Mouse (Mus musculus) yolk sac, embryonic 10.5 days (tissue): Measurements from ENCODE around the gene Luzp1.

Source experiments
- DNase-seq: peaks from one replicate; pipeline ENCODE4 v3.0.0-alpha.2; 2017; ENCODE audit warnings: low spot score

The Luzp1 gene

DNA sequence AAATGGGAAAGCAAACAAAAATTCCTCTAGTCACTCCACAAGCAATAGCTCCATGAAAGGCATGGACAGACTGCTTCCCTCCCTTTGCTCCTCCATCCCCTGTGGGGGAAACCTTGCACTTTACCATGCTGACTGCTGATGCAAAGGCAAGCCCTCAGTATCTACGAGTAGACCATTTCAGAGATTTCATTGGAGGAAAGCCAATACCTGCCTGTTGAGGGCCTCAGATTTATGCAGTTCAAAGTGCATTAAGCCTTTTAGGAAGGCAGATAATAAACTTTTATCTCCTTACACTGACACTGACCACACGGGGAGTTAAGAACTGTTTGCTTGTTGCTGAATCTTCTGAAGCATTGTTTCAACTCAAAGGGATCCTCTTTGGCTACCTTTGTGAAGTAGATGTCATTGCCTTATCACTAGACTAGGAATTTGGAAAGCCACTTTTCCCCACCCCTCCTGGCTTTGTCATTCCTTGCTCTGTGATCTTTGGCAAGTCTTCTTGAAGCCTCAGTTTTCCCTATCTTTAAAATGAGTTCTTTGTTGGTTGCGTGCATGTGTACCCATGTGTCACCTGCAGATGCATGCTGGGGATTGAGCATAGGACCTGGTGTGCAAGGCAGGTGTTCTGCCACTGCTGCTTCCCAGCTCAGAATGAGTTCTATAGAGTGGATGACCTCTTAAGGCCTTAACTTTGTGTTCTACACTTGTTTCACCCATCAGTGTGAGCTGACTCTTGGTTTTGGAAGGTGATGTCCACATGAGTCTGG lies 76.9 kb downstream of the Luzp1 start:
- no peak for DNase-seq

GRCm38 (mm10) chr4:136547721-136548120 lies 78.2 kb downstream of the Luzp1 start:
- DNase-seq: no peak

GRCm38 (mm10) chr4:136548381-136548801 lies 78.8 kb downstream of the Luzp1 start:
- DNase-seq: no peak

GRCm38 (mm10) chr4:136553108-136553507 lies 83.5 kb downstream of the Luzp1 start:
- DNase-seq: no peak

- no peak for DNase-seq
These were observed 88.1 kb downstream of the Luzp1 start for GRCm38 (mm10) chr4:136557638-136558037.

- no peak for DNase-seq
These were observed 90.1 kb downstream of the Luzp1 start for GRCm38 (mm10) chr4:136559690-136560089.

GRCm38 (mm10) chr4:136560270-136560991 lies 90.9 kb downstream of the Luzp1 start:
- DNase-seq: no peak

DNA sequence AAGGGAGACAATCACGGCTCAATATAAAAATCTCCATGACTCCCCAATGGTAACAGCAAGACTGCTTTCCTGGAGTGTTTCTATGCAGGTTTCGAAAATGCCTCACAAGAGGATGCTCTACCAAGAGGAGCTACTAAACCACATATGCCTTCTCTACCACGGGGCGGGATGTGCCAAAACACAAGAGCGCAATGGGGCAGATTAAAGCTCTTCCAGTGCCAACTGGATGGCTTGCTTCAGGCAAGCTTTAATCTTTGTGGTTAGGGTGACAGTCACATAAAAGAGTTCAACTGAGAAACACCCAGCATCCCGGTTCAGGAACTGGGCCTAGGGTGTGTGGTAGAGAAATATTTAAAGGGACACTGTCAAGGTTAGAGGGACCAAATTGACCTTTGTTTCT lies 93.2 kb downstream of the Luzp1 start:
- no peak for DNase-seq

DNA sequence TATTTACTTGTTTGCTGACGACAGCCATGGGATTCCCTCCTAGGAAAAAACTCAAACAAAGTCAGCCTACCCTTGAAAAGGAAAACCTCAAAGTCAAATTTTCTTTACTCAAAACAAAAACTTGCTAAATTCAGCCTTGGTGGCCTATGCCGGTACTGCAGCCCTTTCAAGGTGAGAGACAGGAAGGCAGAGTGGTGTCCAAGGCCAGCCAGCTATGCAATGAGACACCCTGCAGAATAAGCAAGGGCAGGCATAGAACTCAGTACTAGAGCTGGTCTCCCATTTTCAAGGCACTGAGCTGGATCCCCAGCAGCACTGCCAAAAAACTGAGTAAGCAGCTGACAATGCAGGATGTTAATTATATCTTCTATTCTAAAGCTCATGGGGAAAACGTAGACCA lies 99.1 kb downstream of the Luzp1 start:
- no peak for DNase-seq

GRCm38 (mm10) chr4:136569998-136570397 lies 100.4 kb downstream of the Luzp1 start:
- no peak for DNase-seq

DNA sequence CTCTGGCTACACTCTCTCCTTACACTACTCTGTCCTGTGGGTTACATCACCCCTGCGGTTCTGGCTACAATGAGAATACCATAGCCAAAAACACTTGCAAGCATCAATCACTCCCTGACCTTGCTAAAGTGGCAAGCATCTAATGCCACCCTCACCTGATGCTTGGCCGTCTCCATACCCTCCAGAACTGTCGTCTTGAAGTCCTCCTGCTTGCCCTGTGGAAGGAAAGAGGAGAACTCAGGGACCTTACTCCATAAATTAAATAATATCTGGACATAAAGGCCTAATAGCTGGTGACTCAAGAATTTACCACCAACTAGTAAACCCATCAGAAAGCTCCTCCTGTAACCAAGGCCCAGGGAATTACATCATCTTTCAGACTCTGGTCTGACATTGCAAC lies 112.3 kb downstream of the Luzp1 start:
- DNase-seq: no peak

DNA sequence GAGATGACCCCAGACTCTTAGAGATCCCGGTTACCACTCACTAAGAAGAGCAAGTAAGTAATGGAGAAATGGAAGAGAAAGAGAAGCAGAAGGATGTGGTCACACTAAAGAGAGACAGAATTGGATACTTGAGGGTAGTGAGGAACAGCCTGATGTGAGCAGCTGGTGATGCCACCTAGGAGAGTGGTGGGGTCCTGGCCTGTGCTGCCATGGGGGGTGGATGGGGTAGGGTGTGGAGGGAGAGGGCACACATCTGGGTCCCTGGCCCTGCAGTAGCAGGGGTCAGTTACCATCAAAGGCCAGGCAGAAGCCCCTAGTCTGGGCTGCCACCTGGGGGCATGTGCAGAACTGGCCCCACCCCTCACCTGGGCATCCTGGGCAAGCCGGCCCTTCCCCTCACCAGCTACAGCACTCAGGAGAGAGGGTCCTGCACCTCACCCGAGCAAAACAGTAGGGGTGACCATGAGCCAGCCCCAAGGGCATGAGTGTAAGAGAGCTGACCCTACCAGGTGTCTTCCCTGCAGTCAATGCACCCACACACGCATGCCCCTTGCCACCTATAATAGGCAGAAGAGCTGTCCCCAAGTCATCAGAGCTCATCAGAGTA lies 117.8 kb downstream of the Luzp1 start:
- no peak for DNase-seq

GRCm38 (mm10) chr4:136588003-136588402 lies 118.4 kb downstream of the Luzp1 start:
- no peak for DNase-seq

DNA sequence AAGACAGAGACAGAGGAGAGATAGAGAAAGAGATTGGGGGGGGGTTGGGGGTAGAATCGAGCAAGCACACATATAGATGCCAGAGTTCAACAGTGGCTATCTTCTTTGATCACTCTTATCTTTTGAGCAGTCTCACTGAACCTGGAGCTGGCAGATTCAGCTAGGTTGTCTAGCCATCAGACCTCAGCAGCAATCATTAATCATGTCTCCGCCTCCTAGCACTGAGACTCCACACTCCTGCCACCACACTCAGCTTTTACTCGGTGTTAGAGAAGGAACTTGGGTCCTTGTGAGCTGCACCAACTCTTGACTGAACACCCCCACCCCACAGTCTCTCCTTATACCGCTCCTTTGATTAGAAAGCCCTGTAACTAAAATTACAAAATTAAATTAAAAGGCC lies 122.5 kb downstream of the Luzp1 start:
- peak; percentile 78 for DNase-seq

- DNase-seq: no peak
These were observed 124.4 kb downstream of the Luzp1 start for GRCm38 (mm10) chr4:136594006-136594405.

GRCm38 (mm10) chr4:136595221-136595620 lies 125.7 kb downstream of the Luzp1 start:
- no peak for DNase-seq

GRCm38 (mm10) chr4:136598268-136598876 lies 128.8 kb downstream of the Luzp1 start:
- no peak for DNase-seq

DNA sequence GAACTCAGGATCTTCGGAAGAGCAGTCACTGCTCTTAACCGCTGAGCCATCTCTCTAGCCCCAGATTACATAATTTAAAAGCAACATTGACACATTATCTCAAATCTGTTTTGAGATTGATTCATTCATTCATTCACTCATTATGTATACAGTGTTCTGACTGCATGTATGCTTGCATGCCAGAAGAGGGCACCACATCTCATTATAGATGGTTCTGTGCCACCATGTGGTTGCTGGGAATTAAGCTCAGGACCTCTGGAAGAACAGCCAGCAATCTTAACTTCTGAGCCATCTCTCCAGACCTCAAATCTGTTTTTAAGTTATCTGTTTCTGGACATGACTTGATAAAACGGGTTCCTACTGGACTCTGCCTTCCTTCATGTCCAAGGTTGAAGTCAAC lies 130.3 kb downstream of the Luzp1 start:
- DNase-seq: no peak

- DNase-seq: no peak
These were observed 131.0 kb downstream of the Luzp1 start for GRCm38 (mm10) chr4:136600536-136600935.

DNA sequence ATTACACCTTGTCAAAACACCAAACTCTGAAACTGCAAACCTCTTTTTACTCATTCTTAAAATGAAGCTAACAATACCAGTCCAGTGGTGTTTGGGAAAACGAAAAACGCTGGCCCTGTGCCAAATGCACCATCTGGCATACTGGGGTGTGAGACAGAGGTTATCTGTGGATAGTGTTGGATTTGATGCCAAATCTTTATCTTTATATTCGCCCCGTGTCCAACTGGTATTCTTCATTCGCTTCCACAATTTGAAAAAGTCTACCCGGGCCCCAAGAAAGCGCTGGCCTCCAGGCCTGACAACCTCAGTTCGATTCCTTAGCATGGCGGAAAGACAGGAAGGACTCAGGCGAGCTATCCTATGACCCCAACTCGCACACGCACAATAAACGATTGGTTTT lies 131.9 kb downstream of the Luzp1 start:
- DNase-seq: peak; percentile 32

GRCm38 (mm10) chr4:136602018-136602554 lies 132.5 kb downstream of the Luzp1 start:
- DNase-seq: peak; percentile 62

DNA sequence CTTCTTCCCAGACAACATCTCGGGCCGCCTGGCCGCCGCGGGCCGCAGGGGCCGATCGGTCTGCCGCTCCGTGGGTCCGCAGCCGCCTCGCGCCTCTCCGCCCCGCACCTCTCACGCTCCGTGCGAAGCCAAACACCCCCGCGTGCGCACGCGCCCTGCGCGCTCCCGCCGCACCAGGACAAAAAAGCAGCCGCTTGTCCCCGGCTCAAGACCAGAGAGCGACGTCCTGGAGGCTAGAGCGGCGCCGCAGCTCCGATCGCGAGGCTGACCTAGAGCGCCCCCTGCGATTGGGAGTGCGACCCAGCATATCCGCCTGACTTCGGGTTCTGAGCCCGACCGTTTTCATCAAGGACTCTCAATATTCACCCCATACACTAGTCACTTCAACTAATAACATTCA lies 133.0 kb downstream of the Luzp1 start, which contains the start of gene Kdm1a:
Gene Kdm1a, minus strand, starts transcription at position 156 of the 400 bp plus-strand sequence.
- DNase-seq: peak; percentile 92
